ENCODE assay signal across 8 mouse cellular contexts in the genomic region with DNA sequence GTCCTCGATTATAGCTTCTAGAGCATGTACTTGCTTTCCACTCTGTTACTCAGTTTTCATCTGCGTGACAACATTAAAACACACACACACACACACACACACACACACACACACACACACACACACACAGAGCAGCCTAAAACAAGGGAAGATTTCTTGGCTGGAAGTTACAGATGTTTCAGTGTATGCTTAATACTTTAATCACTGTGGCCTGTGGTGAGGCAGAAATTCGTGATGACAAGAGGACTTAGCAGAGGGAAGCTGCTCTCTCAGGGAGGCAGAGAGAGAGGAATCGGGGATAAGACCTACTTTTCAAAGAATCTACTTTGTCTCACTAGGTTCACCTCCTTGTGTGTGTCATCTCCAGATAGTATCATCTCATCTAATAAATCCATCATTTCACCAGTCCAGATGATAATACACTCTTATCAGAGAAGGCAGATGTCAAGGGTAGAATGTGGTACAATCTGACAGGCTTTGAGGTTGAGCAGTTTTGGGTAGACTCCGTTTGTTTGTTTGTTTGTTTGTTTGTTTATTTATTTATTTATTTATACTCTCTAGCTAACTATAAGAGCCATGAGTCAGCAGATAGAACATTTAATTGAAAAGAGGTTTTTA. TPM values are rescaled to one million over a fixed set of nuclear protein-coding genes. Genes with fewer than 3 reads are reported as not detected.
DNase-seq lines count a peak whose midpoint lies in the region; ATAC-seq and TF ChIP-seq lines count a peak whose summit lies in the region.

No protein-coding gene starts in this region.

- DNase-seq in heart, adult 8-10 months (ENCODE audit: low spot score), result no peak
- DNase-seq in MEL (ENCODE audit: low read depth, low spot score), result peak; percentile 59
- no peak for DNase-seq in liver, postnatal 0 days
- DNase-seq in urinary bladder, postnatal 14 days (ENCODE audit: low spot score), result no peak
- DNase-seq in right cerebral cortex, postnatal 10 days (ENCODE audit: low spot score in 2 of 2), result no peak
- DNase-seq in layer of hippocampus, postnatal 10 days (ENCODE audit: low spot score in 2 of 2), result no peak

- peak; percentile 12 to 41; a peak in 1 of 4 replicates for TF ChIP-seq EP300 in MEL (IDR thresholded peaks at IDR 0.05; ENCODE audit: low read depth in 1 of 2, low read length in 2 of 2)
- no peak for TF ChIP-seq EP300 in liver, postnatal 0 days (IDR thresholded peaks at IDR 0.05; ENCODE audit: low read depth)

- peak overlapping the region; percentile 86; the same call in 1 of the 2 replicates for H3K4me3 ChIP-seq in heart, embryonic 11.5 days (ENCODE audit: low read depth, low read length)
- peak overlapping the region; percentile 81 to 86 for H3K4me3 ChIP-seq in MEL (ENCODE audit: control insufficient read depth in 1 of 2, insufficient read depth in 1 of 2, low read depth in 2 of 2, low read length in 2 of 2)
- H3K4me3 ChIP-seq in heart, embryonic 16.5 days (ENCODE audit: low read length), result peak overlapping the region; percentile 70; the same call in 1 of the 2 replicates
- H3K4me3 ChIP-seq in liver, postnatal 0 days (ENCODE audit: low read depth, low read length), result peak overlapping the region; percentile 78

- peaks cover 13% of the 10 kb centered on the region for H3K4me1 ChIP-seq in heart, embryonic 11.5 days (ENCODE audit: control insufficient read depth, insufficient read depth, low read length)
- peaks cover 4 to 5% of the 10 kb centered on the region in 2 experiments; a peak in 2 of 4 replicates for H3K4me1 ChIP-seq in MEL (ENCODE audit: control insufficient read depth in 1 of 2, insufficient read depth in 2 of 2, low read length in 2 of 2)
- peaks cover 31% of the 10 kb centered on the region for H3K4me1 ChIP-seq in heart, embryonic 16.5 days (ENCODE audit: control insufficient read depth, insufficient read depth, low read length)
- H3K4me1 ChIP-seq in liver, postnatal 0 days (ENCODE audit: insufficient read depth), result peaks cover 10% of the 10 kb centered on the region; the same call in 1 of the 2 replicates

- TF ChIP-seq RAD21 in MEL (IDR thresholded peaks at IDR 0.05; ENCODE audit: low read depth, low read length), result no peak

- no peak for TF ChIP-seq CTCF in MEL (IDR thresholded peaks at IDR 0.05 in 2 of 3, conservative IDR thresholded peaks at IDR 0.05 in 1 of 3; ENCODE audit: control insufficient read depth in 1 of 3, insufficient read depth in 1 of 3, low read depth in 2 of 3, low read length in 3 of 3, poor library complexity in 1 of 3, severe bottlenecking in 1 of 3)
- no peak for TF ChIP-seq CTCF in liver, postnatal 0 days (IDR thresholded peaks at IDR 0.05; ENCODE audit: low read depth)

- H3K27ac ChIP-seq in heart, embryonic 11.5 days (ENCODE audit: low read depth, low read length), result no peak overlapping the region
- peak overlapping the region; percentile 1; the same call in 1 of the 2 replicates for H3K27ac ChIP-seq in MEL (ENCODE audit: control insufficient read depth, low read depth, low read length)
- H3K27ac ChIP-seq in heart, embryonic 16.5 days (ENCODE audit: low read length), result peak overlapping the region; percentile 93
- peak overlapping the region; percentile 99 for H3K27ac ChIP-seq in liver, postnatal 0 days (ENCODE audit: low read depth)

- 48% methylated on average over 5 of the region's 5 CpGs for WGBS in heart, embryonic 11.5 days (ENCODE audit: insufficient replicate concordance)
- WGBS in heart, embryonic 16.5 days, result 35% methylated on average over 5 of the region's 5 CpGs
- 37% methylated on average over 5 of the region's 5 CpGs for WGBS in liver, postnatal 0 days (ENCODE audit: insufficient replicate concordance)

- no peak for ATAC-seq in heart, embryonic 11.5 days (replicated peaks; ENCODE audit: insufficient number of reproducible peaks, low FRiP score, low TSS enrichment)
- ATAC-seq in heart, embryonic 16.5 days (replicated peaks; ENCODE audit: extremely low read depth, insufficient read depth, low FRiP score), result no peak
- ATAC-seq in liver, postnatal 0 days, result no peak

- H3K36me3 ChIP-seq in heart, embryonic 11.5 days (ENCODE audit: control insufficient read depth, insufficient read depth, low read length), result no peaks in the 10 kb centered on the region
- peaks cover 0 to 2% of the 10 kb centered on the region in 2 experiments; a peak in 1 of 4 replicates for H3K36me3 ChIP-seq in MEL (ENCODE audit: control insufficient read depth in 1 of 2, insufficient read depth in 2 of 2, low read length in 2 of 2)
- no peaks in the 10 kb centered on the region for H3K36me3 ChIP-seq in heart, embryonic 16.5 days (ENCODE audit: control insufficient read depth, insufficient read depth)
- no peaks in the 10 kb centered on the region for H3K36me3 ChIP-seq in liver, postnatal 0 days (replicated peaks; ENCODE audit: insufficient read depth, low read length)

- peak overlapping the region; percentile 78 for H3K4me2 ChIP-seq in heart, embryonic 11.5 days
- H3K4me2 ChIP-seq in heart, embryonic 16.5 days (ENCODE audit: low read depth, low read length), result peak overlapping the region; percentile 63
- peak overlapping the region; percentile 72 for H3K4me2 ChIP-seq in liver, postnatal 0 days (ENCODE audit: low read depth, low read length)

- TF ChIP-seq POLR2A in MEL (IDR thresholded peaks at IDR 0.05; ENCODE audit: control insufficient read depth in 1 of 2, insufficient read depth in 1 of 2, low read depth in 1 of 2, low read length in 2 of 2, poor library complexity in 1 of 2), result no peak

- H3K9me3 ChIP-seq in heart, embryonic 11.5 days (replicated peaks; ENCODE audit: control insufficient read depth, low read length), result no peaks in the 10 kb centered on the region
- no peaks in the 10 kb centered on the region for H3K9me3 ChIP-seq in MEL (replicated peaks; ENCODE audit: insufficient read depth, low read length)
- H3K9me3 ChIP-seq in heart, embryonic 16.5 days (replicated peaks; ENCODE audit: control insufficient read depth, low read length), result no peaks in the 10 kb centered on the region
- no peaks in the 10 kb centered on the region for H3K9me3 ChIP-seq in liver, postnatal 0 days (ENCODE audit: low read length)

- H3K27me3 ChIP-seq in heart, embryonic 11.5 days (ENCODE audit: control insufficient read depth, insufficient read depth, low read length), result no peaks in the 10 kb centered on the region
- H3K27me3 ChIP-seq in MEL (ENCODE audit: control insufficient read depth in 1 of 2, insufficient read depth in 2 of 2, low read length in 2 of 2), result no peaks in the 10 kb centered on the region
- H3K27me3 ChIP-seq in heart, embryonic 16.5 days (ENCODE audit: control insufficient read depth, insufficient read depth, low read length), result no peaks in the 10 kb centered on the region
- no peaks in the 10 kb centered on the region for H3K27me3 ChIP-seq in liver, postnatal 0 days (ENCODE audit: insufficient read depth, low read length)

- H3K79me2 ChIP-seq in MEL (ENCODE audit: control insufficient read depth, insufficient read depth, low read length, poor library complexity), result peaks cover 5% of the 10 kb centered on the region; the same call in 1 of the 2 replicates

- H3K9ac ChIP-seq in heart, embryonic 11.5 days (ENCODE audit: low read depth, low read length), result no peak overlapping the region; the same call in 1 of the 2 replicates
- peak overlapping the region; percentile 81 for H3K9ac ChIP-seq in MEL (ENCODE audit: control insufficient read depth, low read depth, low read length, poor library complexity, severe bottlenecking)
- peak overlapping the region; percentile 92; the same call in 1 of the 2 replicates for H3K9ac ChIP-seq in heart, embryonic 16.5 days (ENCODE audit: low read length)
- H3K9ac ChIP-seq in liver, postnatal 0 days (replicated peaks), result peak overlapping the region; percentile 85

TF ChIP-seq in MEL, 35 proteins besides CTCF, POLR2A, EP300 and RAD21:
- TF ChIP-seq TAL1 (IDR thresholded peaks at IDR 0.05; ENCODE audit: low read length) (peak; percentile 46), TCF12 (IDR thresholded peaks at IDR 0.05; ENCODE audit: low read depth, low read length) (peak; percentile 50; the same call in 1 of the 2 replicates), UBTF (IDR thresholded peaks at IDR 0.05; ENCODE audit: borderline replicate concordance, insufficient read depth, low read depth, low read length) (no peak), E2F4 (IDR thresholded peaks at IDR 0.05; ENCODE audit: borderline replicate concordance, low read depth, low read length) (no peak), ZC3H11A (IDR thresholded peaks at IDR 0.05; ENCODE audit: low read depth, low read length) (no peak), GATA1 (IDR thresholded peaks at IDR 0.05; ENCODE audit: low read depth, low read length) (peak; percentile 65), MYC (IDR thresholded peaks at IDR 0.05; ENCODE audit: low read depth, low read length) (0 out of 2 replicates have a peak, but pooled peaks have one; percentile 6), MAFK (IDR thresholded peaks at IDR 0.05; ENCODE audit: borderline replicate concordance, low read depth, low read length) (no peak), POLR2AphosphoS5 (IDR thresholded peaks at IDR 0.05; ENCODE audit: borderline replicate concordance, low read depth, low read length) (no peak), USF1 (IDR thresholded peaks at IDR 0.05; ENCODE audit: low read depth, low read length) (no peak), NELFE (IDR thresholded peaks at IDR 0.05; ENCODE audit: low read depth, low read length) (no peak), MAX (IDR thresholded peaks at IDR 0.05; ENCODE audit: low read length) (no peak; the same call in none of the 2 replicates), BHLHE40 (IDR thresholded peaks at IDR 0.05; ENCODE audit: borderline replicate concordance, low read depth, low read length) (no peak), ETS1 (IDR thresholded peaks at IDR 0.05; ENCODE audit: low read depth, low read length) (no peak), KAT2A (conservative IDR thresholded peaks at IDR 0.05; ENCODE audit: low read depth, low read length) (no peak), ZKSCAN1 (IDR thresholded peaks at IDR 0.05; ENCODE audit: low read depth, low read length) (no peak)
TF ChIP-seq in MEL: peak in this region for 4.

RNA-seq across cellular contexts. Expression of a gene that starts 1.2 kb away (rescaled TPM):
- polyA plus RNA-seq in heart, embryonic 11.5 days (2014; fragmentation: Nextera tagmentation; extraction: Ambion mirVana), result 14.5 and 18.5 TPM in 2 replicates
- 100 to 1,000 TPM; 168 to 243 (median 193) TPM for total RNA-seq in heart, adult 8-10 months (2022)
- 12.4 and 13.0 TPM in 2 replicates for total RNA-seq in MEL (2012; rRNA removed)
- polyA plus RNA-seq in MEL (2012; ENCODE audit: insufficient read depth in 1 of 2, insufficient read length in 2 of 2, low read depth in 1 of 2, low replicate concordance in 2 of 2, missing spikeins in 1 of 2), result 10 to 100 TPM in 1 of 2 experiments, not detected in 1; 19.6 TPM
- 16.9 and 20.0 TPM in 2 replicates for polyA plus RNA-seq in heart, embryonic 16.5 days (2015; fragmentation: Nextera tagmentation; extraction: Ambion mirVana)
- 24.4 and 27.1 TPM in 2 replicates for polyA plus RNA-seq in liver, postnatal 0 days (2015; fragmentation: Nextera tagmentation; extraction: Ambion mirVana)
- total RNA-seq in layer of hippocampus, postnatal 10 days (2021), result 10 to 100 TPM; 18.6 to 21.4 TPM
